In genomic region chr2:39148075-39148474, GRCm38 (mm10) we compare ENCODE assay signal across 20 mouse cellular contexts. TPM values are rescaled to one million over a fixed set of nuclear protein-coding genes. Genes with fewer than 3 reads are reported as not detected.
A peak's percentile ranks its signal among the peaks of the same experiment; 100 is the strongest.
DNase-seq lines count a peak whose midpoint lies in the region; ATAC-seq and TF ChIP-seq lines count a peak whose summit lies in the region.
"Had no signal": no experiment of that assay in that cellular context is flagged by ENCODE, and none has a peak within 500 bp of the region (broad histone marks: within the 10 kb centered on the region; RNA-seq: fewer than 3 reads in every experiment).

No protein-coding gene starts in this region.

- DNase-seq in liver, adult 2 months (ENCODE audit: extremely low read depth, low read depth, low spot score) = peak; percentile 41
- DNase-seq in liver = no peak
- DNase-seq in liver, embryonic 11.5 days (ENCODE audit: low spot score) = no peak
- no peak for DNase-seq in layer of hippocampus, postnatal 36 days
- no peak for DNase-seq in lung, postnatal 10 days
- no peak for DNase-seq in kidney, postnatal 36 days
- no peak for DNase-seq in thymus, postnatal 14 days
- DNase-seq: adrenal gland, adult 8-10 months; cerebellum, adult 9-11 months; embryo, embryonic 11 days; forebrain, postnatal 0 days; heart, postnatal 36 days had no signal

- H3K4me3 ChIP-seq in liver, adult 2 months (ENCODE audit: insufficient read depth, low read depth, low read length) = no peak overlapping the region
- H3K4me3 ChIP-seq in liver, embryonic 11.5 days (ENCODE audit: low read depth, low read length) = no peak overlapping the region
- H3K4me3 ChIP-seq: heart, embryonic 13.5 days; kidney, embryonic 15.5 days; limb, embryonic 13.5 days; neural tube, embryonic 15.5 days had no signal

- H3K79me2 ChIP-seq in liver, adult 2 months (ENCODE audit: control insufficient read depth, insufficient read depth, low read length) = no peaks in the 10 kb centered on the region

- peak; percentile 77 for ATAC-seq in liver, embryonic 11.5 days (replicated peaks; ENCODE audit: low FRiP score)
- peak; percentile 57 for ATAC-seq in megakaryocyte, adult 5-6 weeks (ENCODE audit: poor library complexity, severe bottlenecking)
- ATAC-seq: forebrain, postnatal 0 days; hindbrain, embryonic 16.5 days; intestine, embryonic 16.5 days; midbrain, embryonic 16.5 days had no signal

- TF ChIP-seq POLR2A in liver, adult 2 months (IDR thresholded peaks at IDR 0.05; ENCODE audit: extremely low read depth, insufficient read depth, low read length) = no peak

- no peak overlapping the region for H3K27ac ChIP-seq in liver, adult 2 months (replicated peaks; ENCODE audit: insufficient read depth, low read depth, low read length)
- no peak overlapping the region for H3K27ac ChIP-seq in liver, embryonic 11.5 days (ENCODE audit: low read depth, low read length)
- H3K27ac ChIP-seq: heart, embryonic 13.5 days; kidney, embryonic 15.5 days; limb, embryonic 13.5 days; neural tube, embryonic 15.5 days had no signal

- H3K4me1 ChIP-seq in liver, adult 2 months (ENCODE audit: control insufficient read depth, insufficient read depth, low read length) = no peaks in the 10 kb centered on the region
- no peaks in the 10 kb centered on the region for H3K4me1 ChIP-seq in liver, embryonic 11.5 days (replicated peaks; ENCODE audit: control insufficient read depth, insufficient read depth, low read length)
- H3K4me1 ChIP-seq: kidney, embryonic 15.5 days; limb, embryonic 13.5 days; neural tube, embryonic 15.5 days had no signal

- no peaks in the 10 kb centered on the region; the same call in 1 of the 2 replicates for H3K36me3 ChIP-seq in liver, adult 2 months (ENCODE audit: control insufficient read depth, insufficient read depth, low read length)
- H3K36me3 ChIP-seq in liver, embryonic 11.5 days (ENCODE audit: control insufficient read depth, insufficient read depth, low read length) = no peaks in the 10 kb centered on the region
- H3K36me3 ChIP-seq: kidney, embryonic 15.5 days had no signal

- WGBS in liver, adult 2 months = 59% methylated on average over 2 of the region's 2 CpGs
- 32% methylated on average over 2 of the region's 2 CpGs for WGBS in liver, embryonic 11.5 days

- H3K9ac ChIP-seq in liver, adult 2 months (ENCODE audit: low read depth, low read length) = no peak overlapping the region
- H3K9ac ChIP-seq in liver, embryonic 11.5 days (ENCODE audit: low read depth, low read length) = no peak overlapping the region
- H3K9ac ChIP-seq: forebrain, postnatal 0 days; heart, embryonic 13.5 days; kidney, embryonic 15.5 days; limb, embryonic 13.5 days; neural tube, embryonic 15.5 days had no signal

- no peaks in the 10 kb centered on the region for H3K9me3 ChIP-seq in liver, embryonic 11.5 days (ENCODE audit: control insufficient read depth, low read length)
- H3K9me3 ChIP-seq: heart, embryonic 13.5 days; kidney, embryonic 15.5 days; limb, embryonic 13.5 days; neural tube, embryonic 15.5 days had no signal

- H3K4me2 ChIP-seq in liver, embryonic 11.5 days = no peak overlapping the region; the same call in 1 of the 2 replicates
- H3K4me2 ChIP-seq: heart, embryonic 13.5 days; kidney, embryonic 15.5 days; limb, embryonic 13.5 days; neural tube, embryonic 15.5 days had no signal

- TF ChIP-seq CTCF in liver, adult 2 months (IDR thresholded peaks at IDR 0.05; ENCODE audit: low read depth, low read length) = no peak

- no peaks in the 10 kb centered on the region for H3K27me3 ChIP-seq in liver, adult 2 months (ENCODE audit: control insufficient read depth, insufficient read depth, low read length)
- no peaks in the 10 kb centered on the region for H3K27me3 ChIP-seq in liver, embryonic 11.5 days (replicated peaks; ENCODE audit: control insufficient read depth, insufficient read depth, low read length)
- H3K27me3 ChIP-seq: heart, embryonic 13.5 days; kidney, embryonic 15.5 days; limb, embryonic 13.5 days; neural tube, embryonic 15.5 days had no signal

RNA-seq across cellular contexts. Expression of gene Scai, which starts 42.5 kb away (rescaled TPM):
- 3.4 and 4.7 TPM in 2 replicates for total RNA-seq in liver, adult 2 months (2014; rRNA removed)
- polyA plus RNA-seq in liver, adult 2 months (2012; rRNA removed) = 0.17 and 0.28 TPM in 2 replicates
- polyA plus RNA-seq in liver, embryonic 11.5 days (2014; fragmentation: Nextera tagmentation; extraction: Ambion mirVana) = 4.7 and 5.1 TPM in 2 replicates
- 3.1 and 6.1 TPM in 2 replicates for total RNA-seq in megakaryocyte, adult 5-6 weeks (2015)
- 4.3 and 7.4 TPM in 2 replicates for total RNA-seq in megakaryocyte, adult 5-6 weeks (2017)
- total RNA-seq in layer of hippocampus, postnatal 36 days (2021) = 10 to 100 TPM; 59.2 to 64.4 TPM

Comparison
In these comparisons a context has a peak if more than half of its experiments do, and no peak if none do; other contexts are left out.
1. RNA of gene Scai, which starts 42.5 kb away (total RNA-seq): 59.2 to 64.4 TPM in layer of hippocampus, postnatal 36 days; 3.1 to 7.4 TPM in megakaryocyte, adult 5-6 weeks and 3.4 to 4.7 TPM in liver, adult 2 months; every median in the first group is over 4 times any median in the second.